Mouse (Mus musculus): ENCODE measurements around the gene Ccl12. TPM values are rescaled to one million over a fixed set of nuclear protein-coding genes. Genes with fewer than 3 reads are reported as not detected.

Ccl12 gene
- polyA plus RNA-seq, 1 experiment from 2014 or later: 0.50 TPM

Other genes starting within 250 kb of the Ccl12 start
- 0.13 TPM in 1 of 2 replicates, not detected in the other for gene 5530401A14Rik, start 241.2 kb upstream of the Ccl12 start, polyA plus RNA-seq (2014; fragmentation: Nextera tagmentation; extraction: Ambion mirVana)
- gene Asic2, start 133.4 kb upstream of the Ccl12 start, polyA plus RNA-seq (2014; fragmentation: Nextera tagmentation; extraction: Ambion mirVana): 0.46 and 1.2 TPM in 2 replicates
- 0.68 and 2.1 TPM in 2 replicates for gene Ccl2, start 66.3 kb upstream of the Ccl12 start, polyA plus RNA-seq (2014; fragmentation: Nextera tagmentation; extraction: Ambion mirVana)
- gene Gm17268, start 63.3 kb upstream of the Ccl12 start, polyA plus RNA-seq (2014; fragmentation: Nextera tagmentation; extraction: Ambion mirVana): not detected in 2 replicates
- gene Ccl7, start 56.1 kb upstream of the Ccl12 start, polyA plus RNA-seq (2014; fragmentation: Nextera tagmentation; extraction: Ambion mirVana): not detected in 2 replicates
- gene Ccl11, start 44.0 kb upstream of the Ccl12 start, polyA plus RNA-seq (2014; fragmentation: Nextera tagmentation; extraction: Ambion mirVana): not detected in 2 replicates
- gene Ccl8, start 13.3 kb downstream of the Ccl12 start, polyA plus RNA-seq (2014; fragmentation: Nextera tagmentation; extraction: Ambion mirVana): not detected in 2 replicates
- gene Ccl1, start 203.8 kb downstream of the Ccl12 start, polyA plus RNA-seq (2014; fragmentation: Nextera tagmentation; extraction: Ambion mirVana): not detected in 2 replicates

All from embryonic facial prominence, embryonic 11.5 days (tissue).